Mouse (Mus musculus): ENCODE measurements around the gene Rbpj. TPM values are rescaled to one million over a fixed set of nuclear protein-coding genes. Genes with fewer than 3 reads are reported as not detected.

Gene Rbpj
- total and polyA plus RNA-seq, 2 experiments from 2014 or later = 17.6 to 22.4 TPM

DNA sequence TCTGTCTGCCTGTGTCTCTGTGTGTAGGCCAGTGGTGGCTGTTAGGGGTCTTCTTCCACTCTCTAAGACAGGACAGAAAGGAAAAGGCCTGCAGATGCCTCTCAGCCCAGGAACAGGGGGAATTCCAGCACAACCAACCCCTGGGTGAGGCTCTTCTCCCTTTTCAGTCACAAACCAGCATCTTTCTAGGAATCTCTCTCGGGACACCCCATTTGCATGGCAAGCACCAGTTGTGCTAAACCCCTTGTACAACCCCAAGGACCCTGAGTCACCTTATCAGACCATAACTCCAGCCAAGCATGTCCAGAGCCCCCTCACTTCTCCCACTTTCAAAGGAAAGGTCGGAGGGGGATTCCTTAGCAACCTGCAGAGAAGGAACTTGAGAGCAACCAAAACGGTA lies 13.0 kb upstream of the Rbpj start:
- Histone ChIP-seq H3K9ac (replicated peaks; ENCODE audit: low read length) (no peak overlapping the region), H3K4me3 (ENCODE audit: low read length) (no peak overlapping the region), H3K36me3 (ENCODE audit: insufficient read depth, low read length) (no peaks in the 10 kb centered on the region), H3K27me3 (ENCODE audit: insufficient read depth, low read length) (no peaks in the 10 kb centered on the region), H3K4me1 (ENCODE audit: insufficient read depth, low read length) (no peaks in the 10 kb centered on the region), H3K9me3 (ENCODE audit: low read length) (no peaks in the 10 kb centered on the region), H3K27ac (no peak overlapping the region), H3K4me2 (ENCODE audit: low read depth, low read length) (no peak overlapping the region)
- 75% methylated on average over 3 of the region's 3 CpGs for WGBS
- no peak for TF ChIP-seq CTCF (IDR thresholded peaks at IDR 0.05; ENCODE audit: low read depth)
- ATAC-seq (no peak), DNase-seq (ENCODE audit: low spot score) (no peak)

DNA sequence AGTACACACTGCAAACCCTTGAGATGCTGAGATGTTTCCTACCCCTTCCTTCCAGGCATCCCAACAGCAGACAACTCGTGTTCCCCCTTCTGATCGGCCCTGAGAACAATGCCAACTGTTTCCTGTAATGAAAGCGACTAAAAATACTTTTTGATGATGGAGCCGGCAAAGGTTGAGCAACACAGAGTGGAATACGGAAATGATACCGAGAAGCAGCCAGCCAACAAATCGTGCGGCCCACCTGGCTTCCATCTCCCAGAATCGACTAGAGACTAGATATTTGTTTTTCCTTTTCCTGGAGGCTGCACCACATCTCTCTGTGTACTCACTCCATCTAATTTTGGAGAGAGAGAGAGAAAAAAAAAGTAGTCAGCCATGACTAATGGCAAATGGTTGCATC lies 11.2 kb upstream of the Rbpj start:
- no peak for ATAC-seq
- no peak for TF ChIP-seq CTCF (IDR thresholded peaks at IDR 0.05; ENCODE audit: low read depth)
- Histone ChIP-seq H3K4me3 (ENCODE audit: low read length) (no peak overlapping the region), H3K4me2 (ENCODE audit: low read depth, low read length) (no peak overlapping the region), H3K27ac (no peak overlapping the region), H3K9ac (replicated peaks; ENCODE audit: low read length) (no peak overlapping the region), H3K9me3 (ENCODE audit: low read length) (no peaks in the 10 kb centered on the region), H3K27me3 (ENCODE audit: insufficient read depth, low read length) (no peaks in the 10 kb centered on the region), H3K4me1 (ENCODE audit: insufficient read depth, low read length) (no peaks in the 10 kb centered on the region), H3K36me3 (ENCODE audit: insufficient read depth, low read length) (no peaks in the 10 kb centered on the region)
- DNase-seq (ENCODE audit: low spot score) = no peak
- 82% methylated on average over 9 of the region's 9 CpGs for WGBS

DNA sequence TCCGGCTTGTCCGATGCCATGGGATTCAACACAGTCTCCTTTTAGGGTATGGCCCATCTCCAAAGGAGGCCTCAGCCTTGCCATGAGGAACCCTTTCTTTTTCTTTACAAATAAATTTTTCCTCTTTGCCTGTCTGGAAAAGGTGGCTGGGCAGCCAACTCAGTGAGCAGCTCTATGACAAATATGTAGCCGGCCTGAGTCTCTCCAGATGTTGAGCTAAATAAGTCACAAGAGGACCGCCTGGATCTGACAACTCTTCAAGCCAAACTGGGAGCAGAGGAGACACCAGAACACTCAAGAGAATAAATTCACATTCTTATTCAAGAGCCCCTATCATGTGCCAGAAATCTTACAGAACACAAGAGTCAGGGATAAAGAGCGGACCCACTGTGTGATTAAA lies 10.5 kb upstream of the Rbpj start:
- Histone ChIP-seq H3K9ac (replicated peaks; ENCODE audit: low read length) (no peak overlapping the region), H3K9me3 (ENCODE audit: low read length) (no peaks in the 10 kb centered on the region), H3K27ac (no peak overlapping the region), H3K4me3 (ENCODE audit: low read length) (no peak overlapping the region), H3K36me3 (ENCODE audit: insufficient read depth, low read length) (no peaks in the 10 kb centered on the region), H3K27me3 (ENCODE audit: insufficient read depth, low read length) (no peaks in the 10 kb centered on the region), H3K4me2 (ENCODE audit: low read depth, low read length) (no peak overlapping the region), H3K4me1 (ENCODE audit: insufficient read depth, low read length) (no peaks in the 10 kb centered on the region)
- DNase-seq (ENCODE audit: low spot score) = no peak
- WGBS = 93% methylated on average over 5 of the region's 5 CpGs
- ATAC-seq = no peak
- no peak for TF ChIP-seq CTCF (IDR thresholded peaks at IDR 0.05; ENCODE audit: low read depth)

DNA sequence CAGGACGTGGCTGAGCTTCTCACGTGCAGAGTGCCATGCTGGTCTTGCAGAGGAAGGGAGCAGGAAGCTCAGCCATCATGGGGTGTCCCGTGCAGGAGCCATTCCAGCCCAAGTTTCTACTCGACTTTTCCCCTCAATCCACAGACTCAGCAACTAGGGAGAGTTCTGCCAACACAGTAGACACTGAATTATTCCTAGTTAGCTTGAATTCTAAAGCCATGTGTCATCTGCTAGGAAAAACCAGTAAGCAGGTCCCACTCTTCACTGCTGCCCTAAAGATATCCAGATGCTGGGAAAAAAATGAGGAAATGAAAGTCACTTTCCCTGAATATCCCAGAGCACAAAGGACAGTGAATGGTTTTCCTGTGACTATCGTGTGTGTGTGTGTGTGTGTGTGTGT lies 5.8 kb upstream of the Rbpj start:
- 76% methylated on average over 5 of the region's 5 CpGs for WGBS
- Histone ChIP-seq H3K27me3 (ENCODE audit: insufficient read depth, low read length) (no peaks in the 10 kb centered on the region), H3K27ac (no peak overlapping the region), H3K9ac (replicated peaks; ENCODE audit: low read length) (no peak overlapping the region), H3K4me2 (ENCODE audit: low read depth, low read length) (no peak overlapping the region), H3K9me3 (ENCODE audit: low read length) (no peaks in the 10 kb centered on the region), H3K4me1 (ENCODE audit: insufficient read depth, low read length) (no peaks in the 10 kb centered on the region), H3K36me3 (ENCODE audit: insufficient read depth, low read length) (no peaks in the 10 kb centered on the region), H3K4me3 (ENCODE audit: low read length) (no peak overlapping the region)
- TF ChIP-seq CTCF (IDR thresholded peaks at IDR 0.05; ENCODE audit: low read depth) = no peak
- no peak for ATAC-seq
- DNase-seq (ENCODE audit: low spot score) = no peak

DNA sequence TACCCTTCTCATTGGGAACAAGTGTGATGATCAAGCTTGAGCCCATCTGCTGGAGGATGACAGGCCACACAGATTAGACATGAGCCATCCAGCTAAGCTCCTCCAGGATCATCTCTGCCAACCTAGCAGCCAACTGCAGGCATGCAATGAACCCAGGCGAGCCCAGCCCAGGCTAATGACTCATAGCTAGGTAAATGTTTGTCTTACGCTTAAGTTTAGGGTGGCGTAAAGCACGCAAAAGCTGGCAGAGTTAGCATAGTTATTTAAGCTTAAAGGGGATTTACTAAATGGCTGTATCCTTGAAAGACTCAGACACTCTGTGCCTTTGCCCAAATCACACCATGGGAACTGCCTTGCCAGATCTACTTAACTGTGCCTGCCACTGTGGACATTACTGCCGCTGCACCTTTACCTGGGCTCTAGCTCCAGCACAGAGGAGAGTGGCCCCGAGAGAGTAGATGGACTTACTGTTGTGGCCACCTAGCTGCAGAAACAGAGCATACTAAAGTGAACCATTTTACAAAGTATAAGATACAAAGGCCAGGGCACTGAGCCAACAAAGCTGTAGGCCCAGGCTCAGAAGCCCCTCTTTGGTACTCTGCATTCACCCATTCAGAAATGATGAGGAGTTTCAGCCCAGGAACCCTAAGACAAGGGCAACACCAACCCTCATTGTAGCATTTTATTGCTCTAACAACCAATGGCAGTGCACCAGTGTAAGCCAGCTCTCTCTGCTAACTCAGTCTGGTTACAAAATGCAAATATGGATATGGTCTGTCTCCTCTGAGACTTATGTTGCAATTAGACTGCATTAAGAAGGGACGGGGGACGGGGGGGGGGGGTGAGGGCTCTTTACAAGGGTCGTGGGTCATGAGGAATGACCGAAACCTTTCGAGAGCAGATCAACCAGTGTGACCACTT lies 2.6 kb upstream of the Rbpj start:
- DNase-seq (ENCODE audit: low spot score) (no peak), ATAC-seq (no peak)
- TF ChIP-seq CTCF (IDR thresholded peaks at IDR 0.05; ENCODE audit: low read depth) = no peak
- H3K9ac ChIP-seq (replicated peaks; ENCODE audit: low read length) = no peak overlapping the region
- H3K27me3 ChIP-seq (ENCODE audit: insufficient read depth, low read length) = no peaks in the 10 kb centered on the region
- no peaks in the 10 kb centered on the region for H3K9me3 ChIP-seq (ENCODE audit: low read length)
- no peaks in the 10 kb centered on the region for H3K36me3 ChIP-seq (ENCODE audit: insufficient read depth, low read length)
- WGBS = 85% methylated on average over 11 of the region's 11 CpGs
- H3K27ac ChIP-seq = no peak overlapping the region
- no peaks in the 10 kb centered on the region for H3K4me1 ChIP-seq (ENCODE audit: insufficient read depth, low read length)
- no peak overlapping the region for H3K4me2 ChIP-seq (ENCODE audit: low read depth, low read length)
- no peak overlapping the region for H3K4me3 ChIP-seq (ENCODE audit: low read length)

DNA sequence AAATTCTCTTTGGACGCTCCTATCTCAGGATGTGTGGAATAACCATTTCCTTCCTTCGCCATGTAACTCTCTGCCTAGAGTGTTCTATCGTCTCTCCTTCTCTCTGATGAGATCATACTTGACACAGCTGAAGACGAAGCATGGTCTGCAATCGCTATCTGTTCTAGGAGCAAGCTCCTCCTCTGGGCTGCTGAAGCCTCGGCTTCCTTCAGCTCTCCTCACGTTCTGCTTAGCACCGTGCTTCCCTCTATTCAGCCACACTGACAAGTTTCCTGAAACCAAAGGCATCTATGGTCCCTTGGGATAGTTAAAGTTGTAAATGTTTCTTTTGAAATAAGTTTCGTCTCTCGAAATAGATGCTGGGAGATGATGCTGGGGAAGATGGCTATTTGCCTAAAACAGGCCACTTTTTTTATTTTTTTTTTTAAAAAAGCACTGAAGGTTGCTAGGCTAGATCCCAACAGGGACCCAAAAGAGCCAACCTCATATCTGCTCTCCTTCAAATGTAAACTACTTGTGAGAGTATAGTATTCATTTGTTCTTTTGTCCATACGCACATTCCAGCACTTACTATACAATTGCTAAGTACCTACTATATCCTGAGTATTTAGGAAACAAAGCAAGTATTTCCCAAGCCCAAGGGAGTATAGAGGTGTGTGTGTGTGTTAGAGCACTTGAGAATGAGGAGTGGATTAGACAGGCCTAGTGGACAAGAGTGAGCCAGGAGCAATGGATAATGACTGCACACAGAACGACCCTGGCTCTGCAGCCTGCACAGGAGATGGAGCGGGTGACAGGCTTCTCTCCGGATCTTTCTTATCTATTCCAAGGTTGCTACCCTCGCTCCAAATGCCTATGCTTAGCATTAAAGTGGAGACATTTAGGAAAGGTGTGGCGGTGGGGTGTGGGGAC lies 726 bp downstream of the Rbpj start:
- H3K36me3 ChIP-seq (ENCODE audit: insufficient read depth, low read length) = no peaks in the 10 kb centered on the region
- no peak for ATAC-seq
- no peaks in the 10 kb centered on the region for H3K27me3 ChIP-seq (ENCODE audit: insufficient read depth, low read length)
- H3K4me1 ChIP-seq (ENCODE audit: insufficient read depth, low read length) = no peaks in the 10 kb centered on the region
- no peak for DNase-seq (ENCODE audit: low spot score)
- 85% methylated on average over 16 of the region's 16 CpGs for WGBS
- no peaks in the 10 kb centered on the region for H3K9me3 ChIP-seq (ENCODE audit: low read length)
- no peak overlapping the region for H3K4me2 ChIP-seq (ENCODE audit: low read depth, low read length)
- no peak overlapping the region for H3K4me3 ChIP-seq (ENCODE audit: low read length)
- H3K9ac ChIP-seq (replicated peaks; ENCODE audit: low read length) = no peak overlapping the region
- H3K27ac ChIP-seq = no peak overlapping the region
- TF ChIP-seq CTCF (IDR thresholded peaks at IDR 0.05; ENCODE audit: low read depth) = no peak

Data from hindbrain, postnatal 0 days (tissue).